Mouse (Mus musculus) small intestine, adult 2 months (tissue): Measurements from ENCODE around the gene Hint1.

ENCODE experiments used
- CTCF ChIP-seq: fragments of 200-500 bp; IDR thresholded peaks from 2 replicates; pipeline ENCODE4 v1.5.1; 2012; ENCODE audit warnings: low read depth, mild to moderate bottlenecking, control low read depth, inconsistent platforms, low read length, moderate library complexity, mixed read lengths; ENCODE audit not compliant: insufficient replicate concordance, insufficient read length; ENCODE audit errors: extremely low read depth
- POLR2A ChIP-seq: fragments of 200-500 bp; IDR thresholded peaks from 2 replicates; pipeline ENCODE4 v1.6.1; 2012; ENCODE audit warnings: low read depth, mild to moderate bottlenecking, control low read depth, inconsistent platforms, low read length, moderate library complexity

- TF ChIP-seq POLR2A = no peak
- no peak for TF ChIP-seq CTCF
These were observed 25.3 kb upstream of the Hint1 start for GRCm38 (mm10) chr11:54840891-54841290.
